Mouse (Mus musculus) embryonic fibroblast, embryonic 13.5 days (primary cell): Measurements from ENCODE around the gene Arhgap4.

ENCODE experiments used
- CTCF ChIP-seq: IDR thresholded peaks from 2 replicates; pipeline ENCODE4 v1.5.1; 2011; ENCODE audit warnings: mild to moderate bottlenecking, control low read depth, low read length, moderate library complexity, borderline replicate concordance; ENCODE audit not compliant: insufficient read depth
- POLR2A ChIP-seq: IDR thresholded peaks from 2 replicates; pipeline ENCODE4 v1.6.1; 2011; ENCODE audit warnings: low read depth, mild to moderate bottlenecking, control low read depth, low read length, moderate library complexity

- TF ChIP-seq CTCF (no peak), POLR2A (no peak)
Measured at GRCm38 (mm10) chrX:73864692-73865091, 57.0 kb downstream of the Arhgap4 start.
